Mouse (Mus musculus) heart, embryonic 11.5 days (tissue): Measurements from ENCODE around the gene Pirb. TPM values are rescaled to one million over a fixed set of nuclear protein-coding genes. Genes with fewer than 3 reads are reported as not detected.
"Not testable (repeated sequence)": the region's sequence is repeated elsewhere in the genome, so short reads cannot be mapped to it uniquely, and the experiment has no call there.

Source experiments
- ATAC-seq: fragments of 200-750 bp; cut with Nextera tagmentation; replicated peaks from 2 replicates; pipeline ENCODE4 v1.8.0; 2017; ENCODE audit warnings: moderate library complexity; ENCODE audit not compliant: insufficient number of reproducible peaks, low FRiP score, low TSS enrichment
- H3K27ac ChIP-seq: fragments of 300-500 bp; sonication (generic); 2 replicates; pipeline ENCODE4 v1.5.1; 2014; ENCODE audit warnings: mild to moderate bottlenecking, low read depth, low read length
- H3K27me3 ChIP-seq: fragments of 300-500 bp; sonication (generic); 2 replicates; pipeline ENCODE4 v1.6.1; 2014; ENCODE audit warnings: mild to moderate bottlenecking, low read length, mixed read lengths; ENCODE audit not compliant: control insufficient read depth, insufficient read depth
- H3K36me3 ChIP-seq: fragments of 300-500 bp; sonication (generic); 2 replicates; pipeline ENCODE4 v1.6.1; 2014; ENCODE audit warnings: mild to moderate bottlenecking, low read length, moderate library complexity, mixed read lengths; ENCODE audit not compliant: control insufficient read depth, insufficient read depth
- H3K4me1 ChIP-seq: fragments of 300-500 bp; sonication (generic); 2 replicates; pipeline ENCODE4 v1.6.1; 2014; ENCODE audit warnings: low read length; ENCODE audit not compliant: control insufficient read depth, insufficient read depth
- H3K4me2 ChIP-seq: fragments of 300-500 bp; sonication (generic); 2 replicates; pipeline ENCODE4 v1.6.1; 2014; ENCODE audit warnings: mild to moderate bottlenecking, moderate library complexity
- H3K4me3 ChIP-seq: fragments of 300-500 bp; sonication (generic); 2 replicates; pipeline ENCODE4 v1.5.1; 2014; ENCODE audit warnings: low read depth, low read length
- H3K9ac ChIP-seq: fragments of 300-500 bp; sonication (generic); 2 replicates; pipeline ENCODE4 v1.6.1; 2014; ENCODE audit warnings: mild to moderate bottlenecking, low read depth, low read length, moderate library complexity
- H3K9me3 ChIP-seq: fragments of 300-500 bp; sonication (generic); replicated peaks from 2 replicates; pipeline ENCODE4 v1.6.1; 2016; ENCODE audit warnings: low read length; ENCODE audit not compliant: control insufficient read depth
- WGBS: fragments of 180-500 bp; shearing (Covaris S2); extraction: QIAGEN DNeasy Blood & Tissue Kit; methylation state at CpG from one replicate; pipeline ENCODE4 v1.1.7; 2014; ENCODE audit not compliant: insufficient replicate concordance; 5-methylcytosine and 5-hydroxymethylcytosine counted together
- polyA plus RNA-seq: library from polyadenylated mRNA; unstranded; fragments of >200 nt; fragmentation: Nextera tagmentation; extraction: Ambion mirVana; gene quantifications from 2 replicates; pipeline ENCODE4 v1.2.1, GENCODE M21; 2014

The Pirb gene
- 0.06 and 0.07 TPM in 2 replicates for polyA plus RNA-seq

- ATAC-seq, H3K4me3 ChIP-seq, H3K4me2 ChIP-seq, H3K9ac ChIP-seq, H3K27me3 ChIP-seq, H3K27ac ChIP-seq, H3K36me3 ChIP-seq, H3K4me1 ChIP-seq, H3K9me3 ChIP-seq: not testable (repeated sequence)
- WGBS: 0% methylated on average over 1 of the region's 3 CpGs
Measured at GRCm38 (mm10) chr7:3720268-3720667, at the start of gene Pirb. Gene Pirb, minus strand, starts transcription at chr7:3720391.

GRCm38 (mm10) chr7:3732675-3733074 lies 12.5 kb upstream of the Pirb start:
- H3K9me3 ChIP-seq, ATAC-seq, H3K4me3 ChIP-seq, H3K4me2 ChIP-seq, H3K9ac ChIP-seq, H3K27me3 ChIP-seq, H3K27ac ChIP-seq, H3K36me3 ChIP-seq, H3K4me1 ChIP-seq: not testable (repeated sequence)
- WGBS: no CpG with 5 or more reads among the region's 1 CpGs

- not testable (repeated sequence) for ATAC-seq, H3K4me1 ChIP-seq, H3K4me2 ChIP-seq, H3K4me3 ChIP-seq, H3K27me3 ChIP-seq, H3K9me3 ChIP-seq, H3K27ac ChIP-seq, H3K9ac ChIP-seq, H3K36me3 ChIP-seq
Measured at GRCm38 (mm10) chr7:3725459-3725858, 5.3 kb upstream of the Pirb start.

GRCm38 (mm10) chr7:3715249-3715648 lies 4.9 kb downstream of the Pirb start:
- no peaks in the 10 kb centered on the region for H3K36me3 ChIP-seq
- WGBS: 30% methylated on average over 1 of the region's 1 CpGs
- ATAC-seq: no peak

GRCm38 (mm10) chr7:3712264-3712942 lies 7.8 kb downstream of the Pirb start:
- no peak for ATAC-seq

More at GRCm38 (mm10) chr7:3715249-3715648, 4.9 kb downstream of the Pirb start:
- Histone ChIP-seq H3K9ac (no peak overlapping the region), H3K9me3 (no peaks in the 10 kb centered on the region), H3K27me3 (no peaks in the 10 kb centered on the region), H3K4me1 (no peaks in the 10 kb centered on the region), H3K27ac (no peak overlapping the region), H3K4me3 (no peak overlapping the region), H3K4me2 (no peak overlapping the region)

GRCm38 (mm10) chr7:3709000-3709399 lies 11.2 kb downstream of the Pirb start:
- Histone ChIP-seq H3K9me3 (no peaks in the 10 kb centered on the region), H3K9ac (no peak overlapping the region), H3K4me1 (peaks cover 8% of the 10 kb centered on the region), H3K4me2 (no peak overlapping the region), H3K27ac (no peak overlapping the region), H3K4me3 (no peak overlapping the region), H3K36me3 (peaks cover 5% of the 10 kb centered on the region), H3K27me3 (no peaks in the 10 kb centered on the region)
- no peak for ATAC-seq
- WGBS: 84% methylated on average over 1 of the region's 1 CpGs

More at GRCm38 (mm10) chr7:3712264-3712942, 7.8 kb downstream of the Pirb start:
- no peaks in the 10 kb centered on the region for H3K9me3 ChIP-seq
- no peaks in the 10 kb centered on the region for H3K4me1 ChIP-seq
- H3K27ac ChIP-seq: no peak overlapping the region
- no peak overlapping the region for H3K9ac ChIP-seq
- WGBS: 45% methylated on average over 5 of the region's 5 CpGs
- H3K4me3 ChIP-seq: no peak overlapping the region
- no peaks in the 10 kb centered on the region for H3K27me3 ChIP-seq
- no peaks in the 10 kb centered on the region for H3K36me3 ChIP-seq
- H3K4me2 ChIP-seq: no peak overlapping the region

- H3K27ac ChIP-seq, H3K27me3 ChIP-seq, H3K4me3 ChIP-seq, H3K4me1 ChIP-seq, H3K9ac ChIP-seq, H3K4me2 ChIP-seq, ATAC-seq, H3K36me3 ChIP-seq, H3K9me3 ChIP-seq: not testable (repeated sequence)
- WGBS: 36% methylated on average over 5 of the region's 5 CpGs
Measured at GRCm38 (mm10) chr7:3708447-3708980, 11.7 kb downstream of the Pirb start.

- ATAC-seq: no peak
- Histone ChIP-seq H3K9ac (no peak overlapping the region), H3K4me3 (no peak overlapping the region), H3K4me1 (peaks cover 8% of the 10 kb centered on the region), H3K9me3 (no peaks in the 10 kb centered on the region), H3K27ac (no peak overlapping the region; the same call in 1 of the 2 replicates), H3K27me3 (no peaks in the 10 kb centered on the region), H3K4me2 (no peak overlapping the region), H3K36me3 (peaks cover 5% of the 10 kb centered on the region)
- WGBS: 30% methylated on average over 7 of the region's 7 CpGs
Measured at GRCm38 (mm10) chr7:3707568-3708413, 12.4 kb downstream of the Pirb start.
